Mouse (Mus musculus): ENCODE results near the gene Spata7. TPM values are rescaled to one million over a fixed set of nuclear protein-coding genes. Genes with fewer than 3 reads are reported as not detected.

The Spata7 gene
- total RNA-seq, 2 experiments from 2014 or later, result 14.3 to 21.2 TPM

GRCm38 (mm10) chr12:98669086-98669485, 41.1 kb downstream of the Spata7 start:
- ATAC-seq (replicated peaks; ENCODE audit: low FRiP score, low TSS enrichment, poor library complexity, severe bottlenecking), result no peak

GRCm38 (mm10) chr12:98669864-98670263, 41.9 kb downstream of the Spata7 start:
- no peak for ATAC-seq (replicated peaks; ENCODE audit: low FRiP score, low TSS enrichment, poor library complexity, severe bottlenecking)

DNA sequence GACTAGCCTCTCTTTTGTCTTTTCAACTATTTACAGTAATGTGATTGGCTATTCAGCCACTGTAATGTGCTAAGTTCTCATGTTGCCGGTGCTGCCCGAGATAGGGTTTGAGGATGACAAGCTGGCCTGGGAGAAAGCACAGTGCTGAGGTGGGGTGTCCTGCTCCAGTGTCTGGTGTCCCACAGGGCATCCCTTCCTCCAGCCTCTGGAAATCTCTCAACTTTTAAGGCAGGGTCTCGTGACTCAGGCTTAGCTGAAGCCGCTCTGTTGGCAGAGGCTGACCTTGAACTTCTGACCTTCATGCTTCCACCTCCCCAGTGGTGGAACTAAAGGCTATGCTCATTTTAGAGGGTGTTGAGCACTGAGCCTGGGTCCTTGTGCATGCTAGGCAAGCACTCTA, 42.5 kb downstream of the Spata7 start:
- no peak for ATAC-seq (replicated peaks; ENCODE audit: low FRiP score, low TSS enrichment, poor library complexity, severe bottlenecking)

DNA sequence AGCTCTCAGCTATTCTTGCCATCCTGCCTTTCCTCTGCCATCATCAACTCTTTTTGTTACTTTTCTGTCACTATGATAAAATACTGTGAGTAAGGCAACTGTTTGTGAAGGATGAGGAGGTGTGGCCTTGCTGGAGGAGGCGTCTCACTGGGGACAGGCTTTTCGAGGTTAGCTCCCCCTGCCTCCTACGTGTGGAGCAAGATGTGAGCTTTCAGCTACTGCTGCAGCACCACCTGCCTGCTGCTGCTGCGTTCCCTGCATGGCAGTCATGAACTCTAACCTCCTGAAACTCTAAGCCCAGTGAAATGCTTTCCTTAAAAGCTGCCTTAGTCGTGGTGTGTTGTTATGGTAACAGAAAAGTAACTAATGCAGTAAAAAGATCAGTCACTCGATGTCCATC, 45.9 kb downstream of the Spata7 start:
- no peak for ATAC-seq (replicated peaks; ENCODE audit: low FRiP score, low TSS enrichment, poor library complexity, severe bottlenecking)

GRCm38 (mm10) chr12:98674627-98675143, 46.7 kb downstream of the Spata7 start:
- ATAC-seq (replicated peaks; ENCODE audit: low FRiP score, low TSS enrichment, poor library complexity, severe bottlenecking), result peak; percentile 90

- no peak for ATAC-seq (replicated peaks; ENCODE audit: low FRiP score, low TSS enrichment, poor library complexity, severe bottlenecking)
Observed at GRCm38 (mm10) chr12:98676861-98677260, 48.9 kb downstream of the Spata7 start.

- peak; percentile 69 for ATAC-seq (replicated peaks; ENCODE audit: low FRiP score, low TSS enrichment, poor library complexity, severe bottlenecking)
Observed at GRCm38 (mm10) chr12:98677336-98677735, 49.4 kb downstream of the Spata7 start.

- ATAC-seq (replicated peaks; ENCODE audit: low FRiP score, low TSS enrichment, poor library complexity, severe bottlenecking), result no peak
Observed at GRCm38 (mm10) chr12:98679906-98680305, 51.9 kb downstream of the Spata7 start.

DNA sequence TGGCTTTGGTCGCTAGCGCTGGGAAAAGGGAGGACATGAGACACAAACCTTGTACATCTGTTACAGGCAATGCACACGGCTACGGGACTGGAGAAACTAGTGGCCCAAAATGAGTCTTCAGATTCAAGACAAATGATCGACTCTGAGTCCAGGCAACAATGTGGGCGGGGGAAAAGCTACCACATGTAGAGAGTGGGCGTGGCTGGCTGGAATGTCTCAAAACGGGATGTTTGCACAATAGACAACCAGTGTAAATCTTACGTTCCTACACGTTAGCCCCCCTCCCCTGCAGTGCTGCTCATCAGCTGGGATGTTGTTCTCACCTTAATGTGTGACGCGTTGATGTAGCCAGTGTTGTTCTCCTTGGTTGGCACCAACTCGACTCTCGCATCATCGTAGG, 54.2 kb downstream of the Spata7 start:
- no peak for ATAC-seq (replicated peaks; ENCODE audit: low FRiP score, low TSS enrichment, poor library complexity, severe bottlenecking)

GRCm38 (mm10) chr12:98683171-98683570, 55.2 kb downstream of the Spata7 start:
- no peak for ATAC-seq (replicated peaks; ENCODE audit: low FRiP score, low TSS enrichment, poor library complexity, severe bottlenecking)

DNA sequence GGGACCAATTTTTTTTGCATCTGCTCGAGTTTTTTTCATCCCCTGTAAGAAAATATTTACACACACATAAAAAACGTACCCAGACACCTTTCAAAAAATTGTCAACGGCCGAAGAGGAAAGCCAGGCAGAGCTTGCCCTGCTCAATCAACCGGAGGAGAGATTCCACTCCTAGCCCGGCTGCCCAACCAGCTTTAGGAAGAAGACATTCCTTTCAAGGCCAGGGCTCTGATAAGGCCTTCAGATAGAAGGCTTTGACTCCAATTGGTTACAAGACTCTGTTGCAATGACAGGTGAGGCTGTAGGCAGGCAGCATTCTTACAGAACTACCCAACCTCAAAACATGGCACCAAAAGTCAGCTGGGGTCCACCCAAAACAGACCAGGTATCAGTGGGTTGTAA, 55.6 kb downstream of the Spata7 start:
- ATAC-seq (replicated peaks; ENCODE audit: low FRiP score, low TSS enrichment, poor library complexity, severe bottlenecking), result no peak

GRCm38 (mm10) chr12:98690230-98690629, 62.3 kb downstream of the Spata7 start:
- ATAC-seq (replicated peaks; ENCODE audit: low FRiP score, low TSS enrichment, poor library complexity, severe bottlenecking), result no peak

GRCm38 (mm10) chr12:98697202-98697601, 69.2 kb downstream of the Spata7 start:
- no peak for ATAC-seq (replicated peaks; ENCODE audit: low FRiP score, low TSS enrichment, poor library complexity, severe bottlenecking)

DNA sequence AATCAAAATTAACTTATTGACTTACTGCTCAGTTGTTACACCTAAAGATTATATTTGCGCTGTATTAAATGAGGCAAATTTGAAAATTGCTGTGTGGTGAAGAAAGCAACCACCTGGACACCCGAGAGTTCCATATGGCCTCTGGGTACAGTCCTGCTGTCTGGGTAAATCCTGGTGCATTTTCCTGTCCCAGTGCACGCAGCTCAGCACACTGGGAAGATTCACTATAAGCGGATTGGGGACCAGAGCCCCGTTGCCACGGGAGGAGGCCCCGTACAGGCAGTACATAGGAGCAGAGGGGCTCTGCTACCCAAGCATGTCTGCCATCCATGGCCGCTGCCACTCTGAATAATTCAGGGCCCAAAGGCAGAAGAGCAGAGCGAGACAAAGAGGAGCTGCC, 73.6 kb downstream of the Spata7 start:
- no peak for ATAC-seq (replicated peaks; ENCODE audit: low FRiP score, low TSS enrichment, poor library complexity, severe bottlenecking)

DNA sequence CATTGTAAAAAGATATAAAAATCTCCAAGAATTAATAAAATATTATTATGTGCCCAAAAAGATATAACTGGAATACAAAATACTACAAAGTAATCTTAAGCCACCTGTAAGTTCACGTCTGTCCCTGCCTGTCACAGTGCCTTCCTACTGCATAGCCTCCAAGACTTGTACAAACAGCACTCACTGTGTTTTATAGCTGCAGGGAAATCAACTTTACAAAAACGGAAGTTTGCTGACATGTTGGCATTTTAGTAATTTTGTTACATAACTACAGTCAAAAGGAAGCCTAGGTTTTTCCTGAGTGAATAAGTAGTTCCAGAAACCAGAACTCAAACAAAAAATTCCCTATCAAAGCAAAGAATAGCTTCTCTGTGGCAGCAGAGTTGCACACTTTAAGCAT, 75.6 kb downstream of the Spata7 start:
- ATAC-seq (replicated peaks; ENCODE audit: low FRiP score, low TSS enrichment, poor library complexity, severe bottlenecking), result no peak

- no peak for ATAC-seq (replicated peaks; ENCODE audit: low FRiP score, low TSS enrichment, poor library complexity, severe bottlenecking)
Observed at GRCm38 (mm10) chr12:98703961-98704360, 76.0 kb downstream of the Spata7 start.

DNA sequence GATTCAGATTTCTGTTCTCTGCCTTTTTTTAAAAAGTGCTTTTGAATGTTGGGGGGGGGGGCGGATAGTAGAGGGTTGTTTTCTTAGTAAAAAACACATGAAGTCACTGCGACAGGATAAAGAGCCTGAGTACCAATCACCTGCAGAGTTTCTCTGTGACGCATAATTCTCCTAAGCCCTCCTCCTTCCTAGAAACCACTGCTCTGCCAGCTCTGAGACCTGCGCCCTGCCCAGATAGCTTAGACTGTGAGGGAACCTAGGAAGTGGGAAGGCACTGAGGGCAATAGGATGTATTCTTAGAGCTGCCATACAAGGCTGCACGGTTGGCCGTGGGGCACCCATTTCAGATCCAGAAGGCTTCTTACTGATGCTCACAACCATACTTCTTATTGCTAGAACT, 84.9 kb downstream of the Spata7 start:
- no peak for ATAC-seq (replicated peaks; ENCODE audit: low FRiP score, low TSS enrichment, poor library complexity, severe bottlenecking)

GRCm38 (mm10) chr12:98713621-98714103, 85.7 kb downstream of the Spata7 start:
- ATAC-seq (replicated peaks; ENCODE audit: low FRiP score, low TSS enrichment, poor library complexity, severe bottlenecking), result no peak

- ATAC-seq (replicated peaks; ENCODE audit: low FRiP score, low TSS enrichment, poor library complexity, severe bottlenecking), result no peak
Observed at GRCm38 (mm10) chr12:98714757-98715156, 86.8 kb downstream of the Spata7 start.

DNA sequence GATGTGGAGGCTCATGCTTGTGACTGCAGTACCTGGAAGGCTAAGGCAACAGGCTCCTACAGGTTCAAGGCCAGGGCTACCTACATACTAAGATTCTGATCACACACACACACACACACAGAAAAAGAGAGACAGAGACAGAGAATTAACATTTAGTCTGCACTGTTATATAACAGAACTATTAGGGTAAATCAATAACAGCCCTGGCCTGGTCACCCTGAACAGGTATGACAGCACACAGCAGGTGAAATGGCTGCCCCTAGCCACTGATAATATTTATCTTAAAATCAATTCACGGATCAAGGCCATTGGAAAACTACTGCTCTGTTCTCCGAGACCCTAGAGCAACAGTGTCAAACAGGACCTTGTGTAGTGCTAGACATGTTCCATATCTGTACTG, 88.2 kb downstream of the Spata7 start:
- ATAC-seq (replicated peaks; ENCODE audit: low FRiP score, low TSS enrichment, poor library complexity, severe bottlenecking), result no peak
